Mouse (Mus musculus): ENCODE results near the gene Hist2h2ab. TPM values are rescaled to one million over a fixed set of nuclear protein-coding genes. Genes with fewer than 3 reads are reported as not detected.

The Hist2h2ab gene
- polyA plus RNA-seq, 1 experiment = not detected

Other genes with a start within 250 kb of the Hist2h2ab start
- gene Plekho1, start 223.9 kb upstream of the Hist2h2ab start, polyA plus RNA-seq (2012; ENCODE audit: insufficient read depth, low replicate concordance) = 556 and 663 TPM in 2 replicates
- 19.1 and 19.4 TPM in 2 replicates for gene Vps45, start 161.4 kb upstream of the Hist2h2ab start, polyA plus RNA-seq (2012; ENCODE audit: insufficient read depth, low replicate concordance)
- 9.2 and 12.9 TPM in 2 replicates for gene Otud7b, start 115.3 kb upstream of the Hist2h2ab start, polyA plus RNA-seq (2012; ENCODE audit: insufficient read depth, low replicate concordance)
- gene Mtmr11, start 57.9 kb upstream of the Hist2h2ab start, polyA plus RNA-seq (2012; ENCODE audit: insufficient read depth, low replicate concordance) = 0.57 TPM in 1 of 2 replicates, not detected in the other
- 463 and 1,018 TPM in 2 replicates for gene Sf3b4, start 47.5 kb upstream of the Hist2h2ab start, polyA plus RNA-seq (2012; ENCODE audit: insufficient read depth, low replicate concordance)
- gene Sv2a, start 38.7 kb upstream of the Hist2h2ab start, polyA plus RNA-seq (2012; ENCODE audit: insufficient read depth, low replicate concordance) = 1.9 and 7.6 TPM in 2 replicates
- gene Bola1, start 156 bp upstream of the Hist2h2ab start, polyA plus RNA-seq (2012; ENCODE audit: insufficient read depth, low replicate concordance) = 29.8 and 114 TPM in 2 replicates
- gene Hist2h2ac, start 1.0 kb downstream of the Hist2h2ab start, polyA plus RNA-seq (2012; ENCODE audit: insufficient read depth, low replicate concordance) = 15.1 and 19.7 TPM in 2 replicates
- gene Hist2h2be, start 1.3 kb downstream of the Hist2h2ab start, polyA plus RNA-seq (2012; ENCODE audit: insufficient read depth, low replicate concordance) = 0.10 TPM in 1 of 2 replicates, not detected in the other
- 50.2 and 139 TPM in 2 replicates for gene Hist2h3c2, start 19.3 kb downstream of the Hist2h2ab start, polyA plus RNA-seq (2012; ENCODE audit: insufficient read depth, low replicate concordance)
- gene Hist2h2aa2, start 20.4 kb downstream of the Hist2h2ab start, polyA plus RNA-seq (2012; ENCODE audit: insufficient read depth, low replicate concordance) = 947 and 1,036 TPM in 2 replicates
- 57.2 and 67.0 TPM in 2 replicates for gene Hist2h2aa1, start 25.6 kb downstream of the Hist2h2ab start, polyA plus RNA-seq (2012; ENCODE audit: insufficient read depth, low replicate concordance)
- not detected in 2 replicates for gene Hist2h3c1, start 26.8 kb downstream of the Hist2h2ab start, polyA plus RNA-seq (2012; ENCODE audit: insufficient read depth, low replicate concordance)
- 5.6 and 6.1 TPM in 2 replicates for gene Hist2h4, start 43.4 kb downstream of the Hist2h2ab start, polyA plus RNA-seq (2012; ENCODE audit: insufficient read depth, low replicate concordance)
- gene Hist2h3b, start 48.8 kb downstream of the Hist2h2ab start, polyA plus RNA-seq (2012; ENCODE audit: insufficient read depth, low replicate concordance) = 84.7 and 122 TPM in 2 replicates
- gene Hist2h2bb, start 49.9 kb downstream of the Hist2h2ab start, polyA plus RNA-seq (2012; ENCODE audit: insufficient read depth, low replicate concordance) = 1.0 TPM in 1 of 2 replicates, not detected in the other
- 0.86 and 1.7 TPM in 2 replicates for gene Fcgr1, start 74.1 kb downstream of the Hist2h2ab start, polyA plus RNA-seq (2012; ENCODE audit: insufficient read depth, low replicate concordance)
- gene BC107364, start 232.4 kb downstream of the Hist2h2ab start, polyA plus RNA-seq (2012; ENCODE audit: insufficient read depth, low replicate concordance) = not detected in 2 replicates

Data from megakaryocyte, embryonic 14.5 days (primary cell).